ENCODE assay signal across 17 mouse cellular contexts in genomic region chr2:178473916-178474315, GRCm38 (mm10). TPM values are rescaled to one million over a fixed set of nuclear protein-coding genes. Genes with fewer than 3 reads are reported as not detected.
"Had no signal": no experiment of that assay in that cellular context is flagged by ENCODE, and none has a peak within 500 bp of the region (broad histone marks: within the 10 kb centered on the region; RNA-seq: fewer than 3 reads in every experiment).

No protein-coding gene starts in this region.

- H3K4me2 ChIP-seq: lung, embryonic 14.5 days; midbrain, embryonic 13.5 days; neural tube, embryonic 13.5 days; neural tube, embryonic 15.5 days had no signal

- DNase-seq: lung, adult 18-20 months; lung, embryonic 14.5 days; lung, postnatal 10 days; lung, postnatal 4 days; right cerebral cortex, adult 18-20 months; right cerebral cortex, postnatal 25 days; right cerebral cortex, postnatal 4 days; spleen, adult 18-20 months; thymus, adult 18-20 months; thymus, postnatal 14 days; thymus, postnatal 36 days had no signal

- ATAC-seq: midbrain, embryonic 13.5 days had no signal

- H3K4me1 ChIP-seq: midbrain, embryonic 10.5 days had no signal

- H3K9ac ChIP-seq: liver, embryonic 14.5 days; lung, embryonic 14.5 days; midbrain, embryonic 13.5 days; neural tube, embryonic 13.5 days; neural tube, embryonic 15.5 days had no signal

- H3K4me3 ChIP-seq: midbrain, embryonic 10.5 days; midbrain, embryonic 13.5 days; myocyte; neural tube, embryonic 13.5 days; neural tube, embryonic 15.5 days had no signal

- H3K27me3 ChIP-seq: midbrain, embryonic 13.5 days; neural tube, embryonic 13.5 days; neural tube, embryonic 15.5 days had no signal

- H3K27ac ChIP-seq: liver, embryonic 14.5 days; midbrain, embryonic 10.5 days; midbrain, embryonic 13.5 days; neural tube, embryonic 13.5 days; neural tube, embryonic 15.5 days had no signal

- H3K36me3 ChIP-seq: midbrain, embryonic 10.5 days; midbrain, embryonic 13.5 days; neural tube, embryonic 13.5 days; neural tube, embryonic 15.5 days had no signal

- H3K9me3 ChIP-seq: midbrain, embryonic 10.5 days; midbrain, embryonic 13.5 days; neural tube, embryonic 13.5 days; neural tube, embryonic 15.5 days had no signal

RNA-seq across cellular contexts. Expression of gene Cdh26, which starts 43.6 kb away (rescaled TPM):
- polyA plus RNA-seq: lung, embryonic 14.5 days; myocyte; neural tube, embryonic 13.5 days had no signal

RNA-seq across cellular contexts. Expression of gene Ppp1r3d, which starts 59.6 kb away (rescaled TPM):
- polyA plus RNA-seq: myocyte had no signal
